Mouse (Mus musculus) adrenal gland, adult 8-10 months (tissue): ENCODE results near the gene Atn1. TPM values are rescaled to one million over a fixed set of nuclear protein-coding genes. Genes with fewer than 3 reads are reported as not detected.
"Not testable (repeated sequence)": the region's sequence is repeated elsewhere in the genome, so short reads cannot be mapped to it uniquely, and the experiment has no call there.

ENCODE experiments used
- DNase-seq: peaks from one replicate; pipeline ENCODE4 v3.0.0; 2022
- total RNA-seq, 4 experiments: library from RNA; stranded (reverse); gene quantifications; 2 replicates each; pipeline ENCODE4 v1.2.4; 2022

The Atn1 gene
- total RNA-seq = 100 to 1,000 TPM in 2 of 4 experiments, 10 to 100 TPM in 2; 68.7 to 111 (median 97.1) TPM

GRCm38 (mm10) chr6:124755831-124756595, at the start of gene Atn1, which contains the start of gene Gm45234:
Atn1 (minus strand) TSS chr6:124756524.
Gm45234 (minus strand) TSS chr6:124756021.
- DNase-seq = peak; percentile 59

DNA sequence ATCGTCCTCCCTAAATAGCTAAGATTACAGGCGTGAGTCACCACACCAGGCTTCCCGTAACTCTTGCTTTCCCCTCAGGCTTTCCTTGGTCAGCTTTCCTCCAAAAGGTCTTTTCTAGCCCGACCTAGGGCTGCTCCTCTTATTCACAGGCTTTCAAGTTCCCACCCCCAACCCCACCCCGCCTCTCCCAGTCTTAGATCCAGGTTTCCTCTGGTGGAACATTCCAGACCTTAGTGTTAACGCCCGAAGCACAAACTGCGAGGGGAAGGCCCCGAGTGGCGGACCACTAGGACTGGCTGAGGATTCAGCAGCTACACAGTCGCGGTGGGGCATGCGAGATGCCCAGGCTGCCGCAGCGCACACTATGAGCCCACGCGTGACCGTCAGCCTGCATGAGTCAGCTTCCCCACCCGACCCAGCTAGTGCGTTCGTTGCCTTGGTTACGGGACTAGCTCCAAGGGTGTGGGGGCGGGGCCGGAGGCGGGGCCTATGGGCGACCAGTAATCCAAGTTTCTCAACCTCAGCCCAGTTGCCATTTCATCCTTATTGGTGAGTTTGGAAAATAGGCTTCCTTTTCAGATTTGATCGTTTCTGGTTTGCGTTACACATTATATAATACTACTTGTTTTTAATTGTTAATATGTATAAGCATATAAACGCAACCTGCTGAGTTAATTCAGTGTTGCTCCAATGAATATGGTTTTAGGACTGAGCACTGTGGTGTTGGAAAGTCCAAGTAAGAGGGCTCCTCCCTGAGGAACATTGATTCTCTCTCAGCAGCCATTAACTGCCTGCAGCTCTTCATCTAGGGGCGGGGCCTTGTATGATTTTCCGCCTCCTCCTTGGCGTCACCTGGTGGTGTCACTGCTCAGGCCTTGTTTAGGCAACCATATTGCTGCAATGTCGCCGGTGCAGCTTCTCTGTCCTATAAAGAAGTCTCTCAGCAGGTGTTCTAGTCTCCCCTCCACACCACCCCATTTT, 49.3 kb upstream of the Atn1 start:
- DNase-seq = peak; percentile 96

DNA sequence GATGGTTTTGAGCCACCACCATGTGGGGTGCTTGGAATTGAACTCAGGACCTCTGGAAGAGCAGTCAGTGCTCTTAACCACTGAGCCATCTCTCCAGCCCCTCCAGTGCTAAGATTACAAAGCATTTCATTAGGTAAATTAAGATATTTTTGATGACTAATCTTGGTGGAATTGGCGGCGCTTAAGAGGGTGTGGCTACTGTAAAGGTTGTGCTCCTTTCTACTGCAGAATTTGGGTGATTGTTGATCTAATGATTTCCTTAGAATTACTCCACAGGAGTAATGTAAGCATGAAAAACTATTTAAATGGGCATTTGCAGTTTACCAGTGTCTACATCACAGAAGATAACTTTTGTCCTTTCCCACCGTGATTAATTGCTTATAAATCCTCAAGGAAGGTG, 48.0 kb upstream of the Atn1 start:
- no peak for DNase-seq

DNA sequence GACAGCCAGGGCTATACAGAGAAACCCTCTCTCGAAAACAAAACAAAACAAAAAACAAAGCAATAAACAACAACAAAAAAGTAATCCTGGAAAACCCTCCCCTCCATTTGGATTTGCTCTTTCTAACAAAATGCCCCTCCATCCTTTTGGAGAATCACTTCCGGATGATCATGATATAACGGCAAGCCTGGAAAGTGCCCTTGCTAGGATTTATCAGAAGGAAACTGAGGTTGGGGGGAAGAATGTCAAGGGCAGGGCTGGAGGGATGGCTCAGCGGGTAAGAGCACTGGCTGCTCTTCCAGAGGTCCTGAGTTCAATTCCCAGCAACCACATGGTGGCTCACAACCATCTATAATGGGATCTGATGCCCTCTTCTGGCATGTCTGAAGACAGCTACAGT, 47.4 kb upstream of the Atn1 start:
- not testable (repeated sequence) for DNase-seq

DNA sequence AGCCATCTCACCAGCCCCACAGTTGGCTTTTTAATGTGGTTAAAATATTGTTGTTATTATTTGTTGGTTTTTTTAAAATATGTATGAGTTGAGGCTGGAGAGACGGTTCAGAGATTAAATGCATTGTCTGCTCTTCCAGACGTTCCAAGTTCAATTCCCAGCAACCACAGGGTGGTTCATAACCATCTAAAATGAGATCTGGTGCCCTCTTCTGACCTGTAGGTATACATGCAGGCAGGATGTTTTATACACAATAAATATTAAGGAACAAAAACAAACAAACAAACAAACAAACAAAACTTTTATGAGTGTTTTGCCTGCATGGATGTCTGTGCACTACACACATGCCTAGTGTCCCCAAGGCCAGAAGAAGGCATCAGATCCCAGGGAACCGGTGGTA, 46.7 kb upstream of the Atn1 start:
- no peak for DNase-seq

GRCm38 (mm10) chr6:124802400-124802799, 46.1 kb upstream of the Atn1 start:
- DNase-seq = not testable (repeated sequence)

DNA sequence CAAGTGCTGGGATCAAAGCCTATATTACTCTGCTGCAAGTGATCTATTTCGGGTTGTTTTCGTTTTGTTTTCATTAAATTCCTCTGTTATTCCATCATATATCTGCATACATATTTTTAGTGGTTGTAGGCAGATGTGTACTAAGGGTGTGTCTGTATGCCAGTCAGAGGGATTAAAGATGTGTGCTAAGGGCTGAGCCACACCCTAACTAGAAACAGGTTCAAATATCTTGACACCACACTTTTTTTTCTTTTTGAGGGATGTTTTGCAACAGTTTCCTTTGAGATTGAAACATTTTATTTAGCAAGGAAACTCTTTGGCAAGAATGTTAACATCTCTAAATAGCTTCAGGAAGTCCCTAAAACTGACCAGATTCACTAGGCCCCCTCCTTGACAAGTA, 39.9 kb upstream of the Atn1 start:
- DNase-seq = no peak

GRCm38 (mm10) chr6:124795781-124796180, 39.5 kb upstream of the Atn1 start:
- DNase-seq = no peak

GRCm38 (mm10) chr6:124791911-124792310, 35.6 kb upstream of the Atn1 start:
- DNase-seq = no peak

- DNase-seq = no peak
Observed at GRCm38 (mm10) chr6:124790121-124790520, 33.8 kb upstream of the Atn1 start.

- DNase-seq = no peak
Observed at GRCm38 (mm10) chr6:124789519-124789918, 33.2 kb upstream of the Atn1 start.

DNA sequence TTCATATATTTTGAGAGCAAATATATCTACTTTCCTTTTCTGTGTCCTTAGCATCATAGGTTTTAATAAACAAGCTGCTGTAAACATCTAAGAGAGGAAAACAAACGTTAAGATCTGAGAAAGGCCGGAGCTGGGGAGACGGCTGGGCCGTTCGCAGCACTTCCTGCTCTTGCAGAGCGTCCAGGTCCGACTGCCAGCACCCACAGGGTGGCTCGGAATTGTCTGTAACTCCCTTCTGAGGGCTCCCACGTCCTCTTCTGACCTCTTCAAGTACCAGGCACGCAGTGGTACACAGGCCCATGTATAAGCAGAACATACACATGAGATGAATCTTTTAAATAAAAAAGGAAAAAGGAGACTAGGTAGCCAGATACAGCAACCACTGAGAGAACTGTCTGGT, 31.4 kb upstream of the Atn1 start:
- no peak for DNase-seq

DNA sequence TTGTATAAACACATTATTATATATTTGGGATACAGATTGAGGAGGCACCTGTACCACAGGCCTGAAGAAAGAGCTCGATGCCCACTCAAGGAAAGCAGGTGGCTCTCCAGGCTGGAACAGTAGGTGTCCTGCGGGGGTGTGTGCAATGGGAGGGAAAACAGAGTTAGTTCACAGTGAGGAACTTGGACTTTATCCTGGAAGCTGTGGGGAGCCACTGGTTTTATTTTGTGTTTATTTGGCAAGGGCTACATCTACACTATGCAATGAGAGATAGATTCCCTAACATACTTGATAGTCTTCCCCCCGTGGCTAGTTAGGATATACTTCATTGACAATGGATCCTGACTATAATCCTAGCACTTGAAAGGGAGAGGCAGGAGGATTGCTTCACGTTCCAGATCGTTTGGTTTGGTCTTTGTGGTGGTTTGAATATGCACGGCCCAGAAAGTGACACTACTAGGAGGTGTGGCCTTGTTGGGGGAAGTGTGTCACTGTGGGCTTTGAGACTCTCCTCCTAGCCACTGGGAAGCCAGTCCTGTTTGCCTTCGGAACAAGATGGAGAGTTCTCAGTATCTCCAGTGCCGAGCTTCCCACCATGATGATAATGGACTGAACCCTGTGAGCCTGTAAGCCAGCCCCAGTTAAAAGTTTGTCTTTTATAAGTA, 30.6 kb upstream of the Atn1 start:
- DNase-seq = no peak

DNA sequence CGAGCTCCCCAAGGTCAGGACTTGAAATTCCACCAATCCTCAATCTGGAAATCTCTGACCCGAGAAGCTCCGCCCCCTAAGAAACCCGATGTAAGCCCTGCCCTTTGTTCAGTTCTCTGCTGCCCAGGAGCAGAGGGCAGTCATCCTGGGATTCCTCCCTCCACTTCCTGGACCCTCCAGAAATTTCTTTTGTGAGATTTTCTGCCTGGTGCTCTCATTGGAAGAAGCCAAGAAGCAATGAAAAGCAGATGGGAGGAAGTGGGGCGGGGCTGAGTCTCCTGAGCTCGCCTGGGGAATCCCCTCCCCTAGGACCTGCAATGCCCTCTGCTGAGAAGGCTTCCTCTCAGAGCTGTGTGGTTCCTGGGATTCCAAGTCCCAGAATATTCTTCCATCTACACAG, 26.1 kb upstream of the Atn1 start:
- no peak for DNase-seq

- DNase-seq = no peak
Observed at GRCm38 (mm10) chr6:124780917-124781316, 24.6 kb upstream of the Atn1 start.

- DNase-seq = no peak
Observed at GRCm38 (mm10) chr6:124779984-124780416, 23.7 kb upstream of the Atn1 start.

DNA sequence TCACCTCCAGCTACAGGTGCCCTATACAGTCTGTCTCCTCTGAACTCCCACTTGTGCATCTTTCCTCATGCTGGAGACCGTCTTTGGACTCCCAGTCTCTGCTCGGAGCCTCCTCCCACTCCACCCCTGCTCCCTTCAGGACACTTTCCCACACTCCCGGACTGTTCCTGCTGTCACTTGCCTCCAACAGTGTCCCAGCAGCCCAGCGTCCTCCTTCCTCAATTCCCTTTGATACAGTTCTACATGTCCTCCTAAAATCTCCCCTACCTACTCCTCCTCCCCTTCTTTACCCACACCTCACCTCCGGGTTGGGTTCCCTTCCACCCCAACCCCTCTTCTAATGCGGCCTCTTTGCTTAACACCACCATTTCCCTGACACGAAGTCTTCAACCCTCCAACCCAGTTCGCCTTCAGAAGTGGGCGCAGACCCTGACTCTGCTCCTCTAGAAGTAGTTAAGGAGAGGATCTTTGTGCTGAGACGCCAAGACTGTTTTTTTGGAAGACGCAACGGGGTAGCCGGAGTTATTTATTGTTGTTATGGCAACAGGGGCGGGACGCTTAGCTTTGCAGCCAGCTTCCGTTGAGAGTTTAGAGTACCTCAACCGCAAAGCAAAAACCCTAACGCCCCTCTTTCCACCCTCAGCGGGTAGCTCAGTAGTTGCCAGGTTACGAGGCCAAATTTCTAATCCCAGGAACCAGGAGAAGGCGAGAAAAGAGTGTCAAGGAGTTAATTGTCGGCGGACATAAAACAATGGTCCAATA, 23.1 kb upstream of the Atn1 start, which contains the start of gene Lrrc23:
TSS of gene Lrrc23 (minus strand) at position 506 of the 762 bp plus-strand sequence.
- no peak for DNase-seq

GRCm38 (mm10) chr6:124770511-124770910, 14.2 kb upstream of the Atn1 start:
- DNase-seq = no peak

GRCm38 (mm10) chr6:124770013-124770412, 13.7 kb upstream of the Atn1 start:
- DNase-seq = no peak

DNA sequence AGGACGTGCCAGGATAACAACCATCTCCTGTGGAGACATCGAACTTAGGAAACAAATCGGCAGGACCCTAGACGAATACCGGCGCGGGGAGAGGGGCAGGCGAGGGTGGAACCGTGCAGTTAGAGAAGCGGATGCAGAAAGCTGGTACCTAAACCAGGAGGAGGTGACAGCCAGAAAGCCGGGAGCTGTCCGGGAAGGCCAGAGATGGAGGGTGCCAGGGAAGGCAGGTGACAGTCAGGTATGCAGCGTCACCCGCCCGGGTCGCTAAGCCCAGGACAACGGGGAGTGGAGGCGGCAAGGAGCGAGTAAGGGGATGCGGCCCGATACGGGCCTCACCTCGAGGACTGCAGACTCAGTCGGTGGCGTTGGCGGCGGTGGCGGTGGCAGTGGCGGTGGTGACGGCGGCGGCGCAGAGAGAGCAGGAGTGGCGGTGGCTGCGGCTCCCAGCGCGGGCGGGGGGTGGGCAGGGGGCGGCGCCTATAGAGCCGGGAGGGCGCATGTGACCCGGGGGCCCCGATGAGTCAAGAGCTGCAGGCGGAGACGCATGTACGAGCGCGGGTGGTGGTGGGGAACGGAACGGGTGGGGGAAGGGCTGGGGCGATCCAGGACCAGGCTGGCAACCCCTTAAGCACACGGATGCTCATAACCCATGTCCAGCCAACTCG, 12.9 kb upstream of the Atn1 start, which contains the start of gene Eno2:
TSS of gene Eno2 (minus strand) at position 573 of the 665 bp plus-strand sequence.
- no peak for DNase-seq

- DNase-seq = no peak
Observed at GRCm38 (mm10) chr6:124768704-124769044, 12.3 kb upstream of the Atn1 start.
